Mouse (Mus musculus) brain, embryonic 18.5 days (tissue): Measurements from ENCODE around the gene Olfr133.
"Not testable (repeated sequence)": the region's sequence is repeated elsewhere in the genome, so short reads cannot be mapped to it uniquely, and the experiment has no call there.

Source experiments
- DNase-seq: peaks from one replicate; pipeline ENCODE4 v3.0.0-alpha.2; 2012; ENCODE audit warnings: low read depth, low spot score

The Olfr133 gene

DNA sequence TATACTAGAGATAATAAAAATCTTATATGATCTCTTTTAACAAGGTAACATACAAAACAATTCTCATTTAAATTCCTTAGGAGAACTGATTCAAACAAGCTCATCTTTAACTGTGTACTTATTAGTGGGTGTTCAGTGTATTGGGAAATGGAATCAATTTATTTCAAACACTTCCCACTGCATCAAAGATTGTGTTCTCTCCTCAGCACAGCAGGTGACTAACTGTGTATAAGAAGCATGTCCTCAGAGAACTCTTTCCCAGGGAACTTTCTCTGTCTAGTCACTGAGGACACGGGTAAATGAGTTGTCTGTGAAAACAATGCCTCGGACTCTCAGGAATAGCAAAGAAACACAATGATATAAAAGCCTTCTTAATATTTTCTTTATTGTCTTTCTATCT lies at the start of gene Olfr133:
Olfr133 (plus strand) TSS at position 301 of the 400 bp plus-strand sequence.
- no peak for DNase-seq

DNA sequence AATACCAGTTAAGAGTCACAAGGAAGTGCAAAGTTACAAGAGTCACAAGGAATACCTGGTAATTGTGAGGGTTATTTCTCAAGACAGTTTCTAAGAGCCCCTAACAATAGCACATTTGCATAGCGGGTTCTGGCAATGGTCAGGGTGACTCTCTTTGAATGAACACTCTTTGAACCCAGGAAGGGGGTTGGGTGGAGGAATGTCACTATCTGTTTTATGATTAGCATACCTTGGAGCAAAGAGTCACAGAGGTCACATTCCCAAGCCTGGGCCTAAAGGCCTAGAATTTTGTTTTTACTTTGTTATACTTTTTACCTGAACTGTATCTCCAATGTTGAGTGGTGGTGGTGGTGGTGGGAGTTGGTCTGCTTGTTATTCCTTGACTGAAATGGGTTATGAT lies 20.9 kb upstream of the Olfr133 start:
- not testable (repeated sequence) for DNase-seq

- DNase-seq, result not testable (repeated sequence)
These were observed 19.7 kb upstream of the Olfr133 start for GRCm38 (mm10) chr17:38125371-38125770.

DNA sequence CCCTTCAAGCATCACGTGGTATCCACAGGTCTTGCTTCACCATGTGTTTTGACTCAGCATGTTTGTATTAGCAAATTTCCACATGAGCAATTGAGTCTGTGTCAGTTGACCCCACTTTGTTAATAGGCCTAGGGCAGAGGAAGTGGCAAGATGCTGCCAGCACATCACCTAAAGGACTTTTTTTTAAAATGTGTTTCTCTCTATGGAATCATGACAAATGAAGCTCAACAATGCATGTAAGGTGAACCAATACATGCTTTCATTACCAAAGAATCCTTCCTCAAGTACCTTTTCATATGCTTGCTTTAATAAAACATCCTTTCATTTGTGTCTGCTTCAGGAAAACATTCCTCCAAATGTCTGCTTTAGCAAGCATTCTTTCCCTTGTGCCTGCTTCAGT lies 10.7 kb upstream of the Olfr133 start, which contains the start of gene Olfr132:
Olfr132 (minus strand) TSS at position 101 of the 400 bp plus-strand sequence.
- DNase-seq, result no peak

DNA sequence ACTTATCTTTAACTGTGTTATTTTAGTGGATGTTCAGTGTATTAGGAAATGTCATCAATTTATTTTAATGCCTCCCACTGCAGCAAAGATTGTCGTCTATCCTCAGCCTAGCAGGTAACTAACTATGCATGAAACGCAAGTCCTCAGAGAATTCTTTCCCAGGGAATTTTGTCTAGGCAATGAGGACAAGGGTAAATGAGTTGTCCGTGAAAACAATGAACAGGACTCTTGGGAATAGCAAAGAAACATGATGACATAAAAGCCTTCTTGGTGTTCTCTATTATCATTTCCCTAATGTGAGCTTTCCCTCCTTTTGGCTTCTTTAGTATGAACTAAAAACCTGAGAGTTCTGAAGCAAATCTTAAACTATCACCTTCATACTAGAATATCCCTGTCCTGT lies 26.0 kb downstream of the Olfr133 start, which contains the start of gene Olfr134:
Olfr134 (plus strand) TSS at position 301 of the 400 bp plus-strand sequence.
- DNase-seq, result no peak
